13 mouse cellular contexts compared by ENCODE assay signal in the genomic region with DNA sequence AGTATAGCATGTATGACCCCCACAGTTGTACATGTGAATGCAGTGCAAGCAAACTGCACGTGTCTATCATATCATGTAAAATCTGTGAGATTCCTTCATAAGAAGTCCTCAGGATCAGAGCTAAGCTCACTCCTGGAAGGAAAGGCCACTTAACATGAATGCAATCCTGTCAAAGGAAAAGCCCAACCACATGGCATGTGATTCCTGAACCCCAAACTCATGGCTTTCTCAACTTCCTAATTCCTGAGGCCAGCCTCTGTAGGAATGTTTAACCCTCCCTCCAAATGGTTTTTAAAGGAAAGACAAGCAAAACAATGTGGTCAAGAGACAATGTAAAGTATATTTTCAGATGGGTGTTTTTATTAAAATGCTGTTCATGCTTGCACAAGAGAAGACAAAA.
"Had no signal": no experiment of that assay in that cellular context is flagged by ENCODE, and none has a peak within 500 bp of the region (broad histone marks: within the 10 kb centered on the region; RNA-seq: fewer than 3 reads in every experiment).

No protein-coding gene starts in this region.

- DNase-seq: gastrocnemius, adult 2 months; gastrocnemius, postnatal 10 days; gastrocnemius, postnatal 25 days; heart, adult 2 months; heart, postnatal 10 days; heart, postnatal 4 days; kidney, adult 18-20 months; kidney, adult 8-10 months; kidney, postnatal 10 days; kidney, postnatal 25 days; kidney, postnatal 4 days; liver; liver, embryonic 13.5 days had no signal
